Mouse (Mus musculus) heart, adult 2 months (tissue): Measurements from ENCODE around the gene Ppp3ca.

Source experiments
- CTCF ChIP-seq: fragments of 200-600 bp; IDR thresholded peaks from 2 replicates; pipeline ENCODE4 v1.8.1; 2022; ENCODE audit warnings: antibody characterized with exemption, mild to moderate bottlenecking, moderate library complexity
- EP300 ChIP-seq: fragments of 200-500 bp; IDR thresholded peaks from 2 replicates; pipeline ENCODE4 v1.6.1; 2011; ENCODE audit warnings: low read depth, low read length, control low read depth; ENCODE audit not compliant: insufficient read depth
- POLR2A ChIP-seq: fragments of 200-500 bp; IDR thresholded peaks from 2 replicates; pipeline ENCODE4 v1.6.1; 2011; ENCODE audit warnings: mild to moderate bottlenecking, low read depth, low read length, control low read depth; ENCODE audit not compliant: insufficient read depth

DNA sequence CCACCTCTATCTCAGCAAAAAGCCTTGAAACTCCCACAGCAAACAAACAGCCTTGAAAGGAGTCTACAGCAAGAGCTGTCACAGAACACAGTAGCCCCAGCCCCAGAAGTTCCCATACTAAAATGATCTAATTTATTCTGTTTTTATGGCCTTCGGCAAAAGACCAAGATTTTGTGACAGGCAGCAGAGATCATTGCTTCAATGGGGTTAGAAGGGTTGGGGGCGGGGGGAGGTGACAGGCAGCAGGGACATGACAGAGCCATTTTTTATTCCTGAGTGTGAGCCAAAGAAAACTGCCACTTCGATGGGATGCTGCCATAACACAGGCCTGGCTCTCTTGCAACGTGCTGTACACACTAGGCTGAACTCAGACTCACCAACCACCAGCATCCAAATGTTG is 275.6 kb downstream of the Ppp3ca start:
- TF ChIP-seq POLR2A (no peak), CTCF (no peak), EP300 (no peak)
